Mouse (Mus musculus): ENCODE results near the gene B230118H07Rik.

The B230118H07Rik gene

GRCm38 (mm10) chr2:101649114-101649671, at the start of gene B230118H07Rik, which contains the start of gene Rag1:
Gene B230118H07Rik, minus strand, starts transcription at chr2:101649532.
Gene Rag1, minus strand, starts transcription at chr2:101649501.
- in situ Hi-C loops (cut with MboI, MseI): loop anchor here (10.0 kb wide), 1 partner anchor 174 kb away; no protein-coding TSS in a partner anchor

GRCm38 (mm10) chr2:101695584-101695983, 46.3 kb upstream of the B230118H07Rik start:
- in situ Hi-C loops (cut with MboI, MseI): no loop called here

GRCm38 (mm10) chr2:101693577-101694215, 44.4 kb upstream of the B230118H07Rik start:
- in situ Hi-C loops (cut with MboI, MseI): no loop called here

GRCm38 (mm10) chr2:101693043-101693442, 43.7 kb upstream of the B230118H07Rik start:
- in situ Hi-C loops (cut with MboI, MseI): no loop called here

- in situ Hi-C loops (cut with MboI, MseI): no loop called here
These were observed 41.0 kb upstream of the B230118H07Rik start for GRCm38 (mm10) chr2:101690252-101690827.

DNA sequence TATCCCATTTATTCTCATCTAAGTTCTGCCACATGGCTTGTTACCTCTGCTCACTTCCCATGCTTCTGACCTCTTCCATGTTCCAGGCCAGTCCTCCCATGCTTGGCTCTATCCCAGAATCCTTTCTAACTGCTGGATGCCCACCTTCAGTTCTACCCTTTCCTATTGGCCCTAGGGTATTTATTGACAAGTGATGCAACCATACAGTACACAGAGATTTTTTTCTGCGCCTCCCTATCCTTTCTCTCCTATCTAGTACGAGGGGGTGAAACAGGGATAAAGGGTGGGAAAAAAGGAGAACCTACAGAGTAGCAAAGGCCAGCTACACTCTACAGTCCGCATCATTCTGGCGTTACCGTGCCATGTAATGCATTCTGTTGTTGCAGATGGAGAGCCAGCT, 38.7 kb upstream of the B230118H07Rik start:
- in situ Hi-C loops (cut with MboI, MseI): no loop called here

DNA sequence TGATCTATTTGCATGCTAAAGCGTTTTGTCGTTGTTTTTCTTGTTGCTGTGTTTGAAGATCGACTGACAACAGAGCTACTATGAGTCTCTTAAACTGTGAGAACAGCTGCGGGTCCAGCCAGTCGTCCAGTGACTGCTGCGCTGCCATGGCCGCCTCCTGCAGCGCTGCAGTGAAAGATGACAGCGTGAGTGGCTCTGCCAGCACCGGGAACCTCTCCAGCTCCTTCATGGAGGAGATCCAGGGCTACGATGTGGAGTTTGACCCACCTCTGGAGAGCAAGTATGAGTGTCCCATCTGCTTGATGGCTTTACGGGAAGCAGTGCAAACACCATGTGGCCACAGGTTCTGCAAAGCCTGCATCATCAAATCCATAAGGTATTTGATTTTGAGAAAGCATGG, 35.1 kb upstream of the B230118H07Rik start:
- in situ Hi-C loops (cut with MboI, MseI): no loop called here

- in situ Hi-C loops (cut with MboI, MseI): no loop called here
These were observed 29.9 kb upstream of the B230118H07Rik start for GRCm38 (mm10) chr2:101679164-101679784.

- in situ Hi-C loops (cut with MboI, MseI): no loop called here
These were observed 29.1 kb upstream of the B230118H07Rik start, which contains the start of gene Traf6 for GRCm38 (mm10) chr2:101678236-101679021. Gene Traf6, plus strand, starts transcription at chr2:101678429.

- in situ Hi-C loops (cut with MboI, MseI): loop anchor here (5.0 kb wide), 1 partner anchor 514 kb away; the partner anchor contains the start of gene Ldlrad3
These were observed 24.2 kb upstream of the B230118H07Rik start for GRCm38 (mm10) chr2:101673547-101673946.

- in situ Hi-C loops (cut with MboI, MseI): no loop called here
These were observed 19.4 kb upstream of the B230118H07Rik start for GRCm38 (mm10) chr2:101668751-101669150.

DNA sequence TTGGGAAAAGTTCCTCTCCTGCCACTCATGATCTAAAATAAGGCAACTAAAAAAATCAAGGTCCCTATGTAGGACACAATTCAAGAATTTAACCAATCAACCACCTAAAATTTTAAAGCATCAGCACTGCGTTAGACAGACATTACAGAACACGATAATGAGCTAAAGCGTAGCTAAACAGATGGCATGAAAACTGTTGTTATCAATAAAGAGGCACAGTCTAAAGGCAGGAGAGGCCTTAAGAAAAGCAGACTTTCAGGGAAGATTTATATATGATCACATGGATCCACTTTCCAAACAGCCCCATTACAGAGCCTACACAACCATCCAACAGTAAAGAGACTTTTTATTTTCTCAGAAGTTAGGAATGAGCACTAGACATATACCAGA, 16.4 kb upstream of the B230118H07Rik start:
- in situ Hi-C loops (cut with MboI, MseI): no loop called here

- in situ Hi-C loops (cut with MboI, MseI): no loop called here
These were observed 15.8 kb upstream of the B230118H07Rik start for GRCm38 (mm10) chr2:101665058-101665702.

DNA sequence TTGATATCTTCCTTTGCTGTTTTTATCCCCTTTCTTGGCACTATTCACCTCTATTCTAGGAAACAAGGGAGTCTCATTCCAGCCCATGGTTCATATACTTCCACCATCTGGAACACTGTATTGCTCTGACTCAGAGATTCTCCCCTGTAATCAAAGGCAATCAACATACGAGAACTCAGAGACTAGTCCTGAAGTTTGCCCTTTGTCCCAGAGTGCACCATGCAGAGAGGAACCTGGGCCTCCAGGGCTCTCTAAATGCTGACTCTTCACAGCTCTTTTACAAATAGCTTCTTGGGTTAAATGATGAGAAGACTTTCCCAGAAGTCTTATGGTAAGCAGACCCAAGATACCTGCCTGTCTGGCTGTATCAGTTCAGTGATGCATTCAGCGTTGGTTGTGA, 11.2 kb upstream of the B230118H07Rik start:
- in situ Hi-C loops (cut with MboI, MseI): no loop called here

DNA sequence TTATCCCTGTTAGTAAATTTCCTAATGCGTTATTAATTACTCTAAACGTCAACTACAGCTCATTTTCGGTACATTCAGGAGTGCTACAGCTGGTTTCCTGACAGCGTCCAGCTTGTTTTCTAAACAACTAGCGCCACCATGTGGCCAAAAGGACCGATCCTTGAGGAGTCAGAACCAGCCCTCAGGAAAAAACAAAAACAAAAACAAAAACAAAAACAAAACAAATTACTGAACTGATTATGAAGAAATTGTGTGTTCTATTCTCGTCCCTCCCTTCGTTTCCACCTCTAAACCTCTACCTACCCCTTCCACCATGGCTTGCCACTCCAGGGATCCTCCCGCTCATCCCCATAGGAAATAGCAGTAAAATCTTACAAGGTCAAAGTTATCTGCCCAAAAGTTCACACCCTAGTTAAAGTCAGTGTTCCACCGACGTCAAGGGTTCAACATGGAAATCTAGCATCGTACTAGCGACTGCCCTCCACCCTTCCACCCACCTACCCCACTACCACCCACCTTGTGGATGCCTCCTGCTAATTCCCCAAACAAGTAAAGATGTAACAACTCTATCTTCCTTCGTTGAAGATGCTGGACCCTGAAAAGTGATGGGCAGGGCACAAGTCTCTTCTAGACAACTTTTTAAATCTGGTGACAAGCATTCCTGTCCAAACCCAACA, 3.7 kb upstream of the B230118H07Rik start:
- in situ Hi-C loops (cut with MboI, MseI): no loop called here

DNA sequence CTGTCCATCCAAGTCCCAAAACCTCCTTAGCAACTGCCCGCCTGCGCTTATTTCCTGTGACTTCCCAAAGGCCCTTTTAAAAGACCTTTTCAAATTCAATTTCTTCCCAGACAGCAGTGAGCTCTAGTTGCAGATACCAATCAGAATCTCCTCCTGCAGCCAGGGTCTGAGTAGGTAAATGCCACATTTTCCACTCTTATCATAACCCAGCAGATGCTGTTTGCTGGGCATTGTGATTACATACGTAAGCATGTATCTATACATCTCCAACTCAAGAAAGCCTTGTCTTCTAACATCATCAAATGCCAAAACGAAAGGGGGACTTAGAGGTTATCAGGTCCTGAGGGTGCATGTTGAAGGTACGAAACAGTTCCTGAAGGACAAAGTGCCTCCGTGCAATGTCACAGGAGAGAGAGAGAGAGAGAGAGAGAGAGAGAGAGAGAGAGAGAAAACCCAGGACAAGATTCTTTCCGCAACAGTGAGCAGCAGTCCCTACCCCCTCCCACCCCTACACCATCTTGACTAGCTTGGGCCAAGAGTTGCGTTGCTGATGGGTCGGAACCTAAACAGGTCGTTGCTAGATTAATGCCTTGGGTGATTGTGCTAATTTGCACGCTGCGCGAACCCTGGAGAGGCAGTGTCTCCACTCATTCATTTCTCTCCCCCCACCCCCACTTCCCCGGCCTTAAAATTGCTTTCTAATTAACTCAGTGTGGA, 3.0 kb upstream of the B230118H07Rik start:
- in situ Hi-C loops (cut with MboI, MseI): no loop called here

DNA sequence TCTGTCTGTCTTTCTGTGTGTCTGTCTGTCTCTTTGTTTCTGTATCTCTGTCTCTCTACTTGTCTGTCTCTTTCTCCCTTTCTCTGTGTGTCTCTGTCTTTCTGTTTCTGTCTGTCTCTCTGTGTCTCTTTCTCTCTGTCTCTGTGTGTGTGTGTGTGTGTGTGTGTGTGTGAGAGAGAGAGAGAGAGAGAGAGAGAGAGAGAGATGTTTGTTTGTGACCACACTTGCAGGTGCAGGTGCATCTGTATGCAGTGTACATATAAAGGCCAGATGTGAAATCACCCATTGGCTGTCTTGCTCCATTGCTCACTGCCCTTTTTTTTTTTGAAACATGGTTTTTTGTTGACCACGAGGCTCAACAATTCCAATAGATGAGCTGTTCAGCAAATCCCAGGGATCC, 1.1 kb upstream of the B230118H07Rik start:
- in situ Hi-C loops (cut with MboI, MseI): no loop called here

DNA sequence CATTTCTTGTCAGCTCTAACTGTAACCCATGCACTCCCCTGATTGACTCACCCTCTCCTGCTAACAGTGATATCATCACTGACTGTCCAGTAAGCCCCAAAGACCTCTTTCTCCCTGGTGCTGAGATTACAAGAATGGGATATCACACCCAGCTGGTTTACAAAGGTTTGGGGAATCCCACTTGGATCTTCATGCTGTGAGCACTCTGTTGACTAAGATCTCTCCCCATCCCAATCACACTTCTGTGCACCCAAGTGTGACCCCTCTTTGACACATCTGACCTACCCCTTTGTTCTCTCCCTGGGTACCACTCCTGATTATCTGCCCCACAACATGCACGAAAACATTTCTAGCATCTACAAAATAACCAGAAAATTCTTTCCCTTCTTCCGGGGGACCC, 971 bp downstream of the B230118H07Rik start:
- in situ Hi-C loops (cut with MboI, MseI): loop anchor here (10.0 kb wide), 1 partner anchor 174 kb away; no protein-coding TSS in a partner anchor

DNA sequence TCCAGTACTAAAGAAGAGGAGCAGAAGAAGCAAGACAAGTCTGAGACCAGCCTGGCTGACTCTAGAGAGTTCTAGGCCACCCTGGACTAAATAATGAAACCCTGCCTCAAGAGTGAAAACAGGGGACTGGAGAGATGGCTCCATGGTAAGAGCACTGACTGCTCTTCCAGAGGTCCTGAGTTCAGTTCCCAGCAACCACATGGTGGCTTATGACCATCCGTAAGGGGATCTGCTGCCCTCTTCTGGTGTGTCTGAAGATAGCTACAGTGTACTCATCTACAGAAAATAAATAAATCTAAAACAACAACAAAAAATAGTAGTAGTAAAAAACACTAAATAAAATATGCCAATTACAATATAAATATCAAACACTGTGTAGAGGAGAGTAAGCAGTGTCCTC, 3.5 kb downstream of the B230118H07Rik start:
- in situ Hi-C loops (cut with MboI, MseI): loop anchor here (10.0 kb wide), 1 partner anchor 171 kb away; no protein-coding TSS in a partner anchor

Data from T-helper 2 cell (primary cell).